Mouse (Mus musculus) stomach, postnatal 0 days (tissue): ENCODE data around the gene Pappa.

Source experiments
- CTCF ChIP-seq: IDR thresholded peaks from 2 replicates; pipeline ENCODE4 v1.5.1; 2016; ENCODE audit warnings: antibody characterized with exemption, low read depth, mild to moderate bottlenecking, moderate library complexity
- EP300 ChIP-seq: optimal IDR thresholded peaks from 2 replicates; pipeline ENCODE3; 2016; ENCODE audit warnings: antibody characterized with exemption

- no peak for TF ChIP-seq CTCF
- no peak for TF ChIP-seq EP300
These were observed 54.2 kb downstream of the Pappa start for GRCm38 (mm10) chr4:65178146-65178545.
